Mouse (Mus musculus) frontal cortex, adult 2 months (tissue): ENCODE measurements around the gene Nfatc2. TPM values are rescaled to one million over a fixed set of nuclear protein-coding genes. Genes with fewer than 3 reads are reported as not detected.

Experiments
- DNase-seq, 2 experiments: peaks; one replicate each; pipeline ENCODE4 v3.0.0; 2022; ENCODE audit warnings: low spot score in 1 of 2; ENCODE audit errors: extremely low spot score in 1 of 2
- polyA plus RNA-seq: library from polyadenylated mRNA; depleted of rRNA; stranded (reverse); fragments of >200 nt; gene quantifications from 2 replicates; pipeline ENCODE4 v1.2.3, GENCODE M21; 2012

Gene Nfatc2
- polyA plus RNA-seq, 1 experiment = 7.6 TPM

- no peak for DNase-seq
These were observed 96.8 kb downstream of the Nfatc2 start for GRCm38 (mm10) chr2:168504431-168505182.

GRCm38 (mm10) chr2:168503735-168504134 lies 97.7 kb downstream of the Nfatc2 start:
- DNase-seq = no peak

DNA sequence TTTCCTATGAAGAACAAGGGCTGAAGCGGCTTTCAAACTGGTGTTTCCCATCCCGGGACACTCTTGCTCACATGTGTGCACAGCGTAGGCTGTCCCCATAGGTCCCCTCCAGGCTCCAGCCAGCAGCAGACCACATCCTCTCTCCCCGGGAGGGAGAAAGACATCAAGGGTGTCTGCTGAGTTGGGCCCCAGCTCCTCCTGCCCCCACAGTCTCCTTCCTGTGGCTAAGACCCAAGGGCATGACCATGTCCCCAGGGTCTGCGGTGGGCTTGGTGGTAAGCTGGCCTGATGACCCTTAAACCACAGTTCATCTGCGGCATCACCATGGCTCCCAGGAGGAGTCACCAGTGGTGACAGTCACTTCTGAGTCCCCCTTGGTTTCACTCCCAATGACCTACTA lies 100.7 kb downstream of the Nfatc2 start:
- no peak for DNase-seq

- DNase-seq = no peak
These were observed 101.2 kb downstream of the Nfatc2 start for GRCm38 (mm10) chr2:168500244-168500643.

DNA sequence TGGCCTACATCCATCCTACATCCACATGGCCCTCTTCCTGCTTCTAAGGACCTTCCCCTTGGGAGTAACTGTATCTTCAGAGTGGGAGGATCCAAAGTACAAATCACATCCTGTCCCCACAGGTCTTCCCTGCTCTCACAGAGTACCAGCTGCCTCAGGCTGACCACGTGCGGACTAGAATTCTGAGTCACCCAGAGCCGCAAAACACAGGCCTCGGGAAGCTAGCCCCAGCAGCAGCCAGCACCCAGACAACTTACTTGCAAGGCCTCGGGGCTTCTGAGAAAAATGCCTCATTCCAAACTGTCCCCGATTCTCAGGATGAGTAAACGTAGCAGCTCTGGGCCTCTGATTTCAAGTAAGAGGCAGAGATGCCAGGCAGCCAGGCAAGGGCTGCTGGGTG lies 109.7 kb downstream of the Nfatc2 start:
- peak in 1 of 2 experiments; percentile 49 for DNase-seq

DNA sequence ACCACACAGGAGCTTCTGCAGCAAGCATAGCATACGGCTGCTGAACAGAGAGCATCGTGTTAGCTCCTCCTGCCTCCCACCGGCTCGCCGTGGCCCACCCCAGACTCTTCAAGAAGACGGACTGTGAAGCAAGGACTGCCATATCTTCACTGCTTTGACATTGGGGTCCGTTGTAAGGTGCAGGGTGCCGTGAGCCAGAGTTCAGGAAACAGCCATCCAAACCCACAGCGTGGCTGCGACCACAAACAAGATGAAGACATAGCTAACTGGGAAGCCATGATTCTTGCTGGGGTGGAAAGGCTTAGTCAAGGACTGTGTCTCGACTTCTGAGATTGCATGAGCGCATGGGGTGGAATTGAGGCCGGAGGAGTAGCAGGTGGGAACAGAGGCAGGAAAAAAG lies 111.5 kb downstream of the Nfatc2 start:
- DNase-seq = no peak

GRCm38 (mm10) chr2:168488158-168488925 lies 113.1 kb downstream of the Nfatc2 start:
- DNase-seq = no peak

- DNase-seq = no peak
These were observed 120.3 kb downstream of the Nfatc2 start for GRCm38 (mm10) chr2:168481121-168481520.

GRCm38 (mm10) chr2:168480692-168481091 lies 120.8 kb downstream of the Nfatc2 start:
- no peak for DNase-seq

DNA sequence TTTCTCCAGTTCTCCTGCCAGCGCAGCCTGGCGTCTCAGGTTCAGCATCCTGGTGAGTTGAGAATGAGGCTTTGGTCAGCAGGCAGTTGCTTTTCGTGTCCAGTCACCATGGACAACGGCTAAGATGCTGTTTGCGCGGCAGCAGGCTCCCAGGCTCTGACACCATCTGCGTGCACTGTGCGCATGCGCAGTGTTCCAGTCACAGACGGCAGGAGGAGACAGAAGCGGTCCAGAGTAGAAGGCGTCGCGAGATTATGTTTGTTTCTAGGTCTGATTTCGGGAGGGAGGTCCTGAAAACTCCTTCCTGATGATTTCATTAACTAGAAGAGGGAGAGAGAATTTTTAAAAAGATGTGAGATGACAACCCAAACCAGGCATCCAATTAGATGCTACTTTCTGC lies 121.5 kb downstream of the Nfatc2 start:
- peak; percentile 59 to 79 for DNase-seq

DNA sequence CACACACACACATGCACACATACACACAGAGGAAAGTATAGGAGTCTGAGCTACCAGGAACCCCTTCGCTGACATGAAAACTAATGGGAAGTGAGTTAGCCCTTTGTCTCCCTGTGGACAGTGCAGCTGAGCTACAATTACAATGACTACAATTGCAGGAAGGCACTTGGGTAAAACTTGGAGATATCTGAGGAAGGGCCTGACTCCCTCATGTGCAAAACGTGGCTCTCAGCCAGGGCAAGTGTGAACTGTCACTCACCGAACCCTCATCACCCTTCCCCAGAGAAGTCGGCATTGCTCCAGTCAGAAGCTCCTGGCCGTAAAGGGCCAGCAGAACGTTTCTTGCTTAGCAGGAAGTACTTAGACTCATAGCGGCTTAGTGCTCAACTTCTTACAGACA lies 123.0 kb downstream of the Nfatc2 start:
- DNase-seq = no peak

DNA sequence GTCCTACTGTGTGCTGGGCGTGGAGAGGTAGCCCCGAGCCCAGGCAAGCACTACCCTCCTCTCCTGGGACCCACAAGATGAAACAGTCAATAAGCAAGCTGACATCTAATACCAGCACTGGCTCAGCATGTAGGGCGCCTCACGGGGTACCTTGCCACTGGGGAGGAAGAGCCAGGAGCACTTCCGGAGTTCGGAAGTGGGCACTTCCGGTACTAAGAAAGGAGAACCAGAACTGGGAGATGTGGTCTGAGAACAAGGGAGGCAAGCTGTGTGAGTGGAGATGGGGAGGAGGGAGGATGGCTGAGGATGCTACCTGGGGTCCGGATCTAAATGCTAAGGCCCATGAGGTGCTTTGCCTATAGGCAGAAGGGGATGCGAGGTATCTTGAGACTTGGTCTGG lies 128.0 kb downstream of the Nfatc2 start:
- DNase-seq = no peak

DNA sequence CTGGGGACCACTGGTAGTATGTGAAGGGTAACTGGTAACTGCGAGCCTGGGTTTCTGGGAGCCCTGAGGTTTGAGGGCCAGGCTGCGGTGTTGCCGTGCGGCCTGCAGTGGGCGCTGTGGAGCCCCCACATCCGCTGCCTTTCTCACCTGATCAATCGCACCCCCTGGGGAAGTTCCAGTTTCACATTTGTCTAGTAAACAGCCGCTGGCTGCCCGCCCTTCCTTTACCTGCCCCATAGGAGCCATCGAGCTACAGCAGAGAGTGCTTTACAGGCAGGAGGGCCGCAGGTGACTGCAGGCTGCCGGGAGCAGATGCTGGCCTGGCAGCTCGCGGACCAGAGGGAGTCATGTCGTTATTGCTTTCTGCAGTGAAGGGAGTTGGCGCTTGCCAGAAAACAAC lies 128.6 kb downstream of the Nfatc2 start:
- peak in 1 of 2 experiments; percentile 57 for DNase-seq

DNA sequence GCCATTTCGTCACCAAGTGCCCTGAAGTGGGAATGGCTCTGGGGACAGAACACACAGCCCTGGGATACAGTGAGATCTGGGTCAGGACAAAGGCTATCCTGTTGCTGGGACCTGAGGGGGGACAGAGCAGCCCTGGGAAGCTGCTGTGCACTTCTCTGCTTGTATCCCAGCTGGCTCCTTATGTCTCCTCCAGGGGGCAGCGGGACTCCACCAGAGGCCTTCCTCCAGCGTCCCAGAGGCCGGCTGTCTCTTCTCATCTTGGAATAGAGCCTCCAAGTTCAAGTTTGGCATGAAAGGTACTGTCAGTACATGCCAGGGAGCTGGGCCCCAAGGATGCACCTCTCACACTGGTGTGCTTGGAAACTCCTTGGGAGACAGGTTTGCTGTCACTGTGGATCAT lies 132.4 kb downstream of the Nfatc2 start:
- DNase-seq = peak; percentile 27 to 83

DNA sequence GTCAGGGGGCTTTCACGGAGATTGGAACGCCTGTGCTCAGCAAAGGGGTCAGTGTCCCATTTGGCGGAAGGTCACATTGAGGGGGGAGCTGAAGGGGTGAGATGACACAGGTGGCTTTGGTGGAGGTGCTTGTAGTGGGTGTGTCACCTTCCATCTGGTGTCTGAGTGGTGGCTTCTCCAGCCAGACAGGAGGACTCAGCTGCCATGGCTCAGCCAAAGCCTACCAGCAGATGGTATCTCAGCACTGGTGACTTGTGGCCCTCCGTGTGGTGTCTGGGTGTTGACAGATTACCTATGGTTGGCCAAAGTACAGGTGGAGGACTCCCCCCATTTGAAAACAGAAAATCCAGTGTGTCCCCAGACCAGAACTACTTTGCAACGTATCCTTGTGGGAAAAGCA lies 134.3 kb downstream of the Nfatc2 start:
- DNase-seq = no peak

- no peak for DNase-seq
These were observed 135.4 kb downstream of the Nfatc2 start for GRCm38 (mm10) chr2:168466066-168466465.

DNA sequence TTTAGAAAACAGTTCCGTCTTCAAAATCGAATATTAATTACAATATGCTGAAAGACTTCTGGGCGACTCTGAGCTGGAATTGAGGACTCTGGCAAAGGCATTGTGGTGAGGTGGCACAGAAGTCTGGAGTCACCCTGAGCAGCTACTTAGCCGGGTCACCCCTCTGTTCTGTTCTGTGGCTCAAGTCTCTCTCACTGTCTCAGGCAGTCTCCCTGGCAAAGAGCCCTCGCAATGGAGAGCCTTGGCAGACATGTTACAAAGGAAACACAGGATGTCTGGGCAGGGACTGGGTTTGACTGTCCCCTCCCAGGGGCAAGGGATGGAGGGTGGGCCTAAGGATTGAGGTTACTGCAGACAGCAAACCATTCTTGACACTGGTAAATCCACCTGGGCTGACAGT lies 135.8 kb downstream of the Nfatc2 start:
- no peak for DNase-seq

DNA sequence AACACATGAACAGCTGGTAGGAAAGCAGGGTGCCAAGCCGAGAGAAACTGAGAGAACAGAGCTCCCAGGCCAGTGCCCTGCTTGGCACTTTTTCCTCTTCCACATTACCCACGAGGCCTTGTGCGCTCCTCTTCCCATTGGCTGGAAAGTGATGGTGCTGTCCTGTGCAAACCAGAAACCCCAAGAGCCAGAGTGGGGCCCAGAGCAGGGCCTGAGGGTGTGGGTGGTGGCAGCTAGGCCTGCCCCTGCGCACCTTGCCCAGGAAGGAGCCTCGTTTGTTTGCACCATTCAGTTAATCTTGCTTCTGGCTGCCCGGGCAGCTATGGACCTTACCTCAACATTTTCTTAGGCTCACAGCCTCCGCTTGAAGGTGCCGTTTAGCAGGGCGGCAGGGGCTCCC lies 139.6 kb downstream of the Nfatc2 start:
- DNase-seq = no peak

- no peak for DNase-seq
These were observed 141.8 kb downstream of the Nfatc2 start for GRCm38 (mm10) chr2:168459627-168460026.

DNA sequence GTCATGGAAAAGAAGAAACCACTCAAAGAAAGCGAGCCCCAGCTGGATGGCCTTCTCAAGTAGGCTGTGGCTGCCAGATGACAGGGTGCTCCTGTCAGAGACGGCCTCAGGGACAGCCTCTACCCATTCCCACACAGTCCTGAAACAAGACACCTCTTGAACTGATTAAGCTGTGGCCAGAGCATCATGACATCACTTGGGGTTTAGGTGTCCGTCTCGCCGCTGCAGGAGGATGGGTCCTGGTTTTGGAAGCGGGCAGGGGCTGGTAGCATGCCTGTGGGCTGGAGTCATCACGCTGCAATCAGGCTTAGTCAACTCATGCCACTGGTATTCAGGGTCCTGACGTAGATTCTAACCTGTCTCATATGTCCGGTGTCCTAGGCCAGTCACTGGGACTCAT lies 142.9 kb downstream of the Nfatc2 start:
- no peak for DNase-seq

- no peak for DNase-seq
These were observed 149.4 kb downstream of the Nfatc2 start for GRCm38 (mm10) chr2:168451714-168452708.
